Mouse (Mus musculus) kidney, adult 2 months (tissue): Measurements from ENCODE around the gene Irf7.

Experiments used
- CTCF ChIP-seq: fragments of 200-500 bp; conservative IDR thresholded peaks from 2 replicates; pipeline ENCODE4 v1.5.1; 2011; ENCODE audit warnings: low read depth, mild to moderate bottlenecking, control low read depth, low read length, moderate library complexity, mixed read lengths; ENCODE audit not compliant: insufficient read depth, insufficient read length
- POLR2A ChIP-seq: fragments of 200-500 bp; IDR thresholded peaks from one replicate; pipeline ENCODE4 v1.6.1; 2011; ENCODE audit warnings: low read depth, low read length, control low read depth

- TF ChIP-seq CTCF (no peak), POLR2A (no peak)
Measured at GRCm38 (mm10) chr7:141292583-141293388, 26.5 kb upstream of the Irf7 start.
